Mouse (Mus musculus) 416B (cell line): Measurements from ENCODE around the gene Zfhx3.

Source experiments
- DNase-seq: peaks from one replicate; pipeline ENCODE4 v3.0.0; 2011; ENCODE audit warnings: low read depth

Gene Zfhx3

GRCm38 (mm10) chr8:108994880-108995279 lies 1052.4 kb downstream of the Zfhx3 start:
- no peak for DNase-seq

GRCm38 (mm10) chr8:108997334-108997733 lies 1054.9 kb downstream of the Zfhx3 start:
- no peak for DNase-seq

GRCm38 (mm10) chr8:108999297-109000249 lies 1057.1 kb downstream of the Zfhx3 start:
- DNase-seq, result no peak

- DNase-seq, result no peak
Observed at GRCm38 (mm10) chr8:109001031-109001430, 1058.6 kb downstream of the Zfhx3 start.

- peak; percentile 33 for DNase-seq
Observed at GRCm38 (mm10) chr8:109001923-109002322, 1059.5 kb downstream of the Zfhx3 start.

- DNase-seq, result no peak
Observed at GRCm38 (mm10) chr8:109006986-109007385, 1064.5 kb downstream of the Zfhx3 start.
